Mouse (Mus musculus): ENCODE results near the gene Mllt1.

- TF ChIP-seq ZKSCAN1 (IDR thresholded peaks at IDR 0.05; ENCODE audit: low read depth, low read length) = no peak
- no peak for TF ChIP-seq CTCF (IDR thresholded peaks at IDR 0.05 in 2 of 3, conservative IDR thresholded peaks at IDR 0.05 in 1 of 3; ENCODE audit: control insufficient read depth in 1 of 3, insufficient read depth in 1 of 3, low read depth in 2 of 3, low read length in 3 of 3, poor library complexity in 1 of 3, severe bottlenecking in 1 of 3)
- no peak for TF ChIP-seq HCFC1 (IDR thresholded peaks at IDR 0.05; ENCODE audit: low read depth, low read length)
- no peak for TF ChIP-seq ZC3H11A (IDR thresholded peaks at IDR 0.05; ENCODE audit: low read depth, low read length)
Observed at GRCm38 (mm10) chr17:56938751-56939150, 3.5 kb upstream of the Mllt1 start.
